Mouse (Mus musculus) adrenal gland, postnatal 25 days (tissue): Measurements from ENCODE around the gene Olfr270. TPM values are rescaled to one million over a fixed set of nuclear protein-coding genes. Genes with fewer than 3 reads are reported as not detected.

Experiments used
- DNase-seq: peaks from one replicate; pipeline ENCODE4 v3.0.0; 2021; ENCODE audit warnings: mixed read lengths
- long read RNA-seq: library from polyadenylated mRNA; stranded (forward); transcript quantifications from one replicate; pipeline ENCODE4 v2.0.0, GENCODE M21; 2021
- total RNA-seq: library from RNA; stranded (reverse); gene quantifications from 2 replicates; pipeline ENCODE4 v1.2.3, GENCODE M21; 2021

Olfr270 gene
- total RNA-seq: not detected in 2 replicates
- long read RNA-seq: 0 reads

GRCm38 (mm10) chr4:52964247-52964646 lies at the start of gene Olfr270:
Gene Olfr270, plus strand, starts transcription at chr4:52964547.
- DNase-seq: no peak

GRCm38 (mm10) chr4:52916659-52917310 lies 47.6 kb upstream of the Olfr270 start:
- DNase-seq: no peak

GRCm38 (mm10) chr4:52917311-52917688 lies 47.0 kb upstream of the Olfr270 start:
- no peak for DNase-seq

- no peak for DNase-seq
These were observed 45.3 kb upstream of the Olfr270 start, which contains the start of gene Olfr272 for GRCm38 (mm10) chr4:52919078-52919477. Gene Olfr272, minus strand, starts transcription at chr4:52919178.

GRCm38 (mm10) chr4:52930480-52930879 lies 33.9 kb upstream of the Olfr270 start:
- DNase-seq: no peak

GRCm38 (mm10) chr4:52946665-52947064 lies 17.7 kb upstream of the Olfr270 start:
- no peak for DNase-seq

- no peak for DNase-seq
These were observed 15.3 kb upstream of the Olfr270 start for GRCm38 (mm10) chr4:52949005-52949404.

GRCm38 (mm10) chr4:52958693-52959092 lies 5.7 kb upstream of the Olfr270 start:
- peak; percentile 13 for DNase-seq

GRCm38 (mm10) chr4:52985216-52985615 lies 20.9 kb downstream of the Olfr270 start:
- no peak for DNase-seq

- DNase-seq: no peak
These were observed 21.9 kb downstream of the Olfr270 start for GRCm38 (mm10) chr4:52986266-52986665.

- peak; percentile 2 for DNase-seq
These were observed 24.9 kb downstream of the Olfr270 start, which contains the start of gene Nipsnap3a for GRCm38 (mm10) chr4:52989248-52989647. Gene Nipsnap3a, plus strand, starts transcription at chr4:52989272.

GRCm38 (mm10) chr4:52999449-52999848 lies 35.1 kb downstream of the Olfr270 start:
- peak; percentile 6 for DNase-seq

- no peak for DNase-seq
These were observed 35.8 kb downstream of the Olfr270 start for GRCm38 (mm10) chr4:53000154-53000553.

GRCm38 (mm10) chr4:53009183-53009582 lies 44.8 kb downstream of the Olfr270 start:
- DNase-seq: no peak

GRCm38 (mm10) chr4:53009871-53010270 lies 45.5 kb downstream of the Olfr270 start:
- no peak for DNase-seq

- DNase-seq: peak; percentile 98
These were observed 47.5 kb downstream of the Olfr270 start, which contains the start of gene Nipsnap3b for GRCm38 (mm10) chr4:53011732-53012361. Gene Nipsnap3b, plus strand, starts transcription at chr4:53011880.

- no peak for DNase-seq
These were observed 50.1 kb downstream of the Olfr270 start for GRCm38 (mm10) chr4:53014421-53014820.

GRCm38 (mm10) chr4:53015024-53015423 lies 50.7 kb downstream of the Olfr270 start:
- DNase-seq: no peak

- DNase-seq: no peak
These were observed 54.0 kb downstream of the Olfr270 start for GRCm38 (mm10) chr4:53018392-53018791.
